In the genomic region with DNA sequence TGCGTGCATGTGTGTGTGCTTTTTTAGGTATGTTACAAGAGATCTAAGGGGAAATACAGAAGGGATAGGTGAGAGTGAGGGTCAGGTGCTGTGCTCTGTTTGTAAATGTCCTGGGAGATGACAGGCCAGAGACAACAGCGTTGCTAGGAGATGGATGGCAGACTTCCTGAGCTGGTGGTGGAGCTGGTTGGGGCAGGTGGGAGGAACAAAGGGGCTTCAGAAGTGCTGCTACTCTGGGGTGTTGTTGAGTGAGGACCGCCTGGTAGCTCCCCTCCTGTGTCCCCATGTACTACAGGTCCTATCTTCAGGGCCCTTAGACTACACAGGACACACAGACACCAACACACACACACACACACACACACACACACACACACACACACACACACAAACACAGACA, we compare ENCODE assay signal across 18 mouse cellular contexts. TPM values are rescaled to one million over a fixed set of nuclear protein-coding genes. Genes with fewer than 3 reads are reported as not detected.
A peak's percentile ranks its signal among the peaks of the same experiment; 100 is the strongest.
DNase-seq lines count a peak whose midpoint lies in the region; ATAC-seq lines count a peak whose summit lies in the region.
"Had no signal": no experiment of that assay in that cellular context is flagged by ENCODE, and none has a peak within 500 bp of the region (broad histone marks: within the 10 kb centered on the region; RNA-seq: fewer than 3 reads in every experiment).

No protein-coding gene starts in this region.

- H3K27ac ChIP-seq in lung, embryonic 15.5 days: peak overlapping the region; percentile 46
- H3K27ac ChIP-seq in midbrain, embryonic 15.5 days: 0 out of 2 replicates have a peak overlapping the region, but pooled peaks have one; percentile 40
- H3K27ac ChIP-seq: limb, embryonic 15.5 days had no signal

- no peak overlapping the region for H3K4me2 ChIP-seq in lung, embryonic 15.5 days
- H3K4me2 ChIP-seq in midbrain, embryonic 15.5 days: no peak overlapping the region
- H3K4me2 ChIP-seq: heart, embryonic 11.5 days; limb, embryonic 15.5 days had no signal

- no peak for DNase-seq in lung, postnatal 10 days
- DNase-seq in T-cell, adult 2 months (ENCODE audit: low spot score): peak; percentile 51
- DNase-seq in thymus, postnatal 36 days: peak; percentile 67 to 81
- DNase-seq in left cerebral cortex, adult 9 months (ENCODE audit: low spot score in 2 of 2): no peak
- no peak for DNase-seq in gastrocnemius, postnatal 36 days
- DNase-seq: cerebellum, postnatal 25 days; gastrocnemius, postnatal 10 days; heart, postnatal 4 days; kidney, adult 11 months; kidney, postnatal 14 days; liver, postnatal 0 days; right cerebral cortex, postnatal 25 days had no signal

- peaks cover 46% of the 10 kb centered on the region for H3K36me3 ChIP-seq in lung, embryonic 15.5 days
- peaks cover 17% of the 10 kb centered on the region; the same call in 1 of the 2 replicates for H3K36me3 ChIP-seq in midbrain, embryonic 15.5 days (replicated peaks)

- H3K4me1 ChIP-seq in lung, embryonic 15.5 days: peaks cover 28% of the 10 kb centered on the region
- no peaks in the 10 kb centered on the region for H3K4me1 ChIP-seq in midbrain, embryonic 15.5 days

- H3K27me3 ChIP-seq in lung, embryonic 15.5 days: no peaks in the 10 kb centered on the region
- no peaks in the 10 kb centered on the region for H3K27me3 ChIP-seq in midbrain, embryonic 15.5 days (replicated peaks)
- H3K27me3 ChIP-seq: limb, embryonic 15.5 days; megakaryocyte, embryonic 14.5 days had no signal

- H3K9me3 ChIP-seq in lung, embryonic 15.5 days: no peaks in the 10 kb centered on the region
- H3K9me3 ChIP-seq in midbrain, embryonic 15.5 days: no peaks in the 10 kb centered on the region
- H3K9me3 ChIP-seq: limb, embryonic 15.5 days; megakaryocyte, embryonic 14.5 days had no signal

- ATAC-seq in lung, embryonic 15.5 days (ENCODE audit: borderline replicate concordance, extremely low read depth, low FRiP score, low TSS enrichment): no peak
- ATAC-seq in midbrain, embryonic 15.5 days (replicated peaks): no peak
- ATAC-seq: CD4-positive, CD25-positive, alpha-beta regulatory T cell, adult 4 months; liver, postnatal 0 days had no signal

- intact Hi-C loops in gastrocnemius, postnatal 36 days (cut with DNase I): loop anchor here (5.0 kb wide), 1 partner anchor 93 kb away; no protein-coding TSS in a partner anchor

- WGBS in lung, embryonic 15.5 days: 45% methylated on average over 3 of the region's 3 CpGs
- 63% methylated on average over 3 of the region's 3 CpGs for WGBS in midbrain, embryonic 15.5 days

- no peak overlapping the region for H3K9ac ChIP-seq in lung, embryonic 15.5 days
- H3K9ac ChIP-seq in midbrain, embryonic 15.5 days: no peak overlapping the region
- H3K9ac ChIP-seq: limb, embryonic 15.5 days; liver, postnatal 0 days had no signal

- no peak overlapping the region for H3K4me3 ChIP-seq in lung, embryonic 15.5 days
- no peak overlapping the region for H3K4me3 ChIP-seq in midbrain, embryonic 15.5 days
- H3K4me3 ChIP-seq: limb, embryonic 15.5 days; megakaryocyte, embryonic 14.5 days had no signal

RNA-seq across cellular contexts. Expression of gene Maff, which starts 28.3 kb away (rescaled TPM):
- polyA plus RNA-seq in lung, embryonic 15.5 days (2015; fragmentation: Nextera tagmentation; extraction: Ambion mirVana): 4.8 and 5.3 TPM in 2 replicates
- polyA plus RNA-seq in midbrain, embryonic 15.5 days (2015; fragmentation: Nextera tagmentation; extraction: Ambion mirVana): 0.80 and 1.0 TPM in 2 replicates
- 1 to 10 TPM; 3.4 to 4.0 TPM for total RNA-seq in gastrocnemius, postnatal 36 days (2021)

RNA-seq across cellular contexts. Expression of gene Tmem184b, which starts 28.6 kb away (rescaled TPM):
- polyA plus RNA-seq in lung, embryonic 15.5 days (2015; fragmentation: Nextera tagmentation; extraction: Ambion mirVana): 76.4 and 76.5 TPM in 2 replicates
- polyA plus RNA-seq in midbrain, embryonic 15.5 days (2015; fragmentation: Nextera tagmentation; extraction: Ambion mirVana): 47.9 and 54.9 TPM in 2 replicates
- 10 to 100 TPM; 23.2 to 30.0 TPM for total RNA-seq in gastrocnemius, postnatal 36 days (2021)

RNA-seq across cellular contexts. Expression of gene Pla2g6, which starts 46.6 kb away (rescaled TPM):
- 19.1 and 20.2 TPM in 2 replicates for polyA plus RNA-seq in lung, embryonic 15.5 days (2015; fragmentation: Nextera tagmentation; extraction: Ambion mirVana)
- polyA plus RNA-seq in midbrain, embryonic 15.5 days (2015; fragmentation: Nextera tagmentation; extraction: Ambion mirVana): 29.2 and 37.1 TPM in 2 replicates
- 10 to 100 TPM; 15.2 to 16.1 TPM for total RNA-seq in gastrocnemius, postnatal 36 days (2021)

Comparison
In these comparisons a context has a peak if more than half of its experiments do, and no peak if none do; other contexts are left out.
1. DNase-seq: peak in T-cell, adult 2 months (single experiment) and thymus, postnatal 36 days (2 of 2); none in lung, postnatal 10 days (single experiment), left cerebral cortex, adult 9 months (0 of 2) and gastrocnemius, postnatal 36 days (0 of 2).